Mouse (Mus musculus) erythroblast, embryonic 14.5 days (primary cell): ENCODE data around the gene Foxl1.

Experiments
- GATA1 ChIP-seq: IDR thresholded peaks from 2 replicates; pipeline ENCODE4 v1.6.1; 2012; ENCODE audit warnings: low read length, inconsistent platforms, mixed read lengths
- TAL1 ChIP-seq: IDR thresholded peaks from 3 replicates; pipeline ENCODE4 v1.6.1; 2012; ENCODE audit warnings: low read length, inconsistent platforms, mixed read lengths

- TF ChIP-seq TAL1 = no peak
- TF ChIP-seq GATA1 = no peak
Observed at GRCm38 (mm10) chr8:121083093-121083935, 44.4 kb upstream of the Foxl1 start.
